Mouse (Mus musculus) ES-E14 (cell line): ENCODE data around the gene Fndc10.
"Not testable (repeated sequence)": the region's sequence is repeated elsewhere in the genome, so short reads cannot be mapped to it uniquely, and the experiment has no call there.

Experiments
- CHD2 ChIP-seq: IDR thresholded peaks from 2 replicates; pipeline ENCODE4 v1.6.1; 2014; ENCODE audit warnings: mild to moderate bottlenecking, low read depth, low read length, inconsistent platforms
- HCFC1 ChIP-seq: IDR thresholded peaks from 2 replicates; pipeline ENCODE4 v1.6.1; 2012; ENCODE audit warnings: low read length, inconsistent platforms, borderline replicate concordance; ENCODE audit not compliant: insufficient read depth
- MAFK ChIP-seq: IDR thresholded peaks from 2 replicates; pipeline ENCODE4 v1.6.1; 2014; ENCODE audit warnings: mild to moderate bottlenecking, low read depth, low read length, inconsistent platforms; ENCODE audit not compliant: insufficient read depth
- ZC3H11A ChIP-seq: IDR thresholded peaks from 2 replicates; pipeline ENCODE4 v1.6.1; 2012; ENCODE audit warnings: low read depth, mild to moderate bottlenecking, inconsistent platforms, low read length, borderline replicate concordance
- ZNF384 ChIP-seq: IDR thresholded peaks from 2 replicates; pipeline ENCODE4 v1.6.1; 2012; ENCODE audit warnings: low read depth, low read length, inconsistent platforms

GRCm38 (mm10) chr4:155683670-155684277 lies 10.4 kb upstream of the Fndc10 start:
- not testable (repeated sequence) for TF ChIP-seq ZC3H11A, HCFC1, CHD2, MAFK, ZNF384
